Mouse (Mus musculus): ENCODE measurements at regions not wholly inside any gene's neighbourhood (a gene's known extent, or its start where the extent isn't known, plus 50 kb on each side); places are given as distances from the start of the nearest gene placed in this dataset.

DNA sequence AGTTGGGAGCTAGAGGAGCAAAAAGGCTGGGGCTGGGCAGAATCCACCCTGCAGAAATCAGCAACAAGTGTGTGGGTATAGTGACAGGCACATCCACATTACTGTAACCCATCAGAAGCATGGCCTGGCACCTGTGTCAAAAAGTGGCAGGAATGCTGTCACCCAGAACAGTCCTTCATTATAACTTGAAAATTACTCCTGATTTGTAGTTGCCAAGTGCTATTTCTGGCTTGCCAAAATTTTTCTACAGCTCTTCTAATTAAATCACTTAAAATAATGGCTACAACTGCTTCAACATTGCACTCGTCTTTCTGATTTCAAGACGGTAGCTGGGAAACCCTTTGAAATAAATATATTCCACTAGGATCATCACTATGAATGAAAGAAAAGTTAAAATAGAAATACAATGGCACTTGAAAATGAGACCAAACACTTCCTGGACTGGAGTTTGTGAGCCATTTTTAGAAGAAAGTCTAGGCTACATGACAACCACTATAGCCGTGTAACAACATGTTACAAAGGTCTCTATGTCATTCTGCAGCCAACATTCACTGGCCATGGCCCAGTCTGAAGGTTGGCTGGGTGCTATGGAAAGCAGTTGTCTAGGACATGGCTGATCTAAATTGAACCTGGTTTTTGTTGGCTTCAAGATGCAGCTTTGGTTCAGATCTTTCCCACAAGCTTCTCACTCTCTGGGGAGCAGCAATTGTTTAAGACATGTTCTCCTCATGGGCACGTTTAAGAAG lies 190.6 kb upstream of the Tapt1 start:
- no peak for DNase-seq (ENCODE audit: low spot score in 2 of 2)

DNA sequence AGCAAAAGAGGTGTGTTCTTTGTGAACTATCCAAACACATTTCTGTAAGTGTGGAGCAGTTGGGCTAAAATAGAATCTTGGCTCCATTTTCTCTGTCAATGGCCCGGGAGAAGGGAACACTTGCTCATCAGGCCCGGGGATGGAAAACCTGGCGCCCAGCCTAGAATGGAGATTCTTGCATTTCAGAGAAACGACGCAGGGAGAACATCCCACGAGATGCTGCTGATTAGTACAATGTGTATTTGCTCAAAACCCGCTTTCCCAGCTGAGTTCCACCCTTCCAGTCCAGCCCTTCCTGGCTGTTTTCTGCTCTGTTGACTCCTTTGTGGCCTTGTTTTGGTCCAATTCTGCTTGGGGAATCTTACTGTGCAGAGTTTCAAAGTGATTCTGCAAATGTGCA lies 188.0 kb upstream of the Tapt1 start:
- DNase-seq (ENCODE audit: low spot score in 2 of 2) = no peak

- DNase-seq (ENCODE audit: low spot score in 2 of 2) = no peak
Observed at GRCm38 (mm10) chr5:44403300-44403699, 176.9 kb upstream of the Tapt1 start.

GRCm38 (mm10) chr5:44400573-44401332 lies 174.3 kb upstream of the Tapt1 start:
- DNase-seq (ENCODE audit: low spot score in 2 of 2) = no peak

GRCm38 (mm10) chr5:44387237-44387810 lies 160.9 kb upstream of the Tapt1 start:
- no peak for DNase-seq (ENCODE audit: low spot score in 2 of 2)

GRCm38 (mm10) chr5:44386176-44386575 lies 159.8 kb upstream of the Tapt1 start:
- DNase-seq (ENCODE audit: low spot score in 2 of 2) = no peak

DNA sequence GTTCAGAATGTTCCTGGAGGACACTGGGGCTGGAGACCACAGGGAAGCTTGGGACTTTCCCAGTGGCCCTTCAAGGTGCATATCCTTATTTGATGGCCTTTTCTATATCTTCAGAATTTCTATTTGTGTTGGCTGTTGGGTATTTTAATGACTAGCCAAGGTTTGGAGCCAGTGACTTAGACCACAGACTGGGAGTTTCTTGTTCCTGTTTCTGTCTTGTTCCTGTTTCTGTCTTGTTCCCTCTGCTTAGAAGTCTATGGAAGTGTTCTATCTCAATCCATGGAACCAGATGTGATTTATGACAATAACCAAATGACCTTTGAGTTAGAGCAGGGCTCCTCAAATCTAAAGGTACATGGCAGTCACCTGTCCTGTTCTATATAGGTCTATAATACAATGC lies 156.6 kb upstream of the Tapt1 start:
- DNase-seq (ENCODE audit: low spot score in 2 of 2) = no peak

DNA sequence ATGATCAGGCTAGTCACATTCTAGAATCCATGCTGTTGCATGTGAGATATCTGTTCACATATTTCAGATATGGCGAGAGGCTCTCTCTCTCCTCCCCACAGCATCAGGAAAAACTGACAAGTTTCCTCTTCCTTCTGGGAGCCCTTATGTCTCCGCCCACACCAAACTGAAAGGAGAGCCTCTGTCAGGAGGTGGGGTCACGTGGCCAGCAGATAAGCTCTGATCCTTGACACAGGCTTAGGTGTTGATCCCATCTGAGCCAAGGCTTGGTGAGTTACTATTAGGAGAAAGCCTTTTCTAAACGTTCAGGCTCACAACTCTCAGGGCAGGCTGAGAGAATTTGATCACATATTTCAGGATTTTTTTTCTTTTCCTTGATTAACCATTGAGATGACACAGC lies 143.6 kb upstream of the Tapt1 start:
- no peak for DNase-seq (ENCODE audit: low spot score in 2 of 2)

- no peak for DNase-seq (ENCODE audit: low spot score in 2 of 2)
Observed at GRCm38 (mm10) chr5:44352324-44352723, 125.9 kb upstream of the Tapt1 start.

DNA sequence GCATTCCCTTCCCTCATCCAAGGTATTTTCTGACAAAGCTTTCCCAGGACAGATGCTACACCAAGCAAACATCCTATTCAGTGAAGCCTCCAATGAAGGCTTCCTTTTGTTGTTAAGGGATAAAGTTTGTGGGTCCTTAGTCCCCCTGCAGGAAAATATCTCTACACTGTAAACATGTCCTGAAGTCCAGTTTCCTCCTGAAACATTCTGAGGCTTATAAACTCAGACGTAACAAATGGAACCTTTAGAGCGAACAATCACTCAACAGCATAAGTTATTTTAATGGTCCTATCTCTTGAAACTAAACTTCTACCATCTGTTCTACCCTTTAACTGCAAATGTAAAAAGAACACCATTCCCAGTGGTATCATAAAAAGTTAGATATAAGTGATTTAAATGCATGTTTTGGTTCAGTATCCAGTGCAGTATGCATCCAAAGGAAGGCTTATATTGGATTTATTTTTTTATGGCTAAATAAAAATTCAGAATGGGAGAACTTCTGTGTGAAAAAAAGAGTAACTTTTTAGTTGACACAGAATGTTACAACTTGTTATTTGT lies 115.1 kb upstream of the Tapt1 start:
- DNase-seq (ENCODE audit: low spot score in 2 of 2) = no peak

GRCm38 (mm10) chr5:44338662-44339061 lies 112.2 kb upstream of the Tapt1 start:
- DNase-seq (ENCODE audit: low spot score in 2 of 2) = no peak

DNA sequence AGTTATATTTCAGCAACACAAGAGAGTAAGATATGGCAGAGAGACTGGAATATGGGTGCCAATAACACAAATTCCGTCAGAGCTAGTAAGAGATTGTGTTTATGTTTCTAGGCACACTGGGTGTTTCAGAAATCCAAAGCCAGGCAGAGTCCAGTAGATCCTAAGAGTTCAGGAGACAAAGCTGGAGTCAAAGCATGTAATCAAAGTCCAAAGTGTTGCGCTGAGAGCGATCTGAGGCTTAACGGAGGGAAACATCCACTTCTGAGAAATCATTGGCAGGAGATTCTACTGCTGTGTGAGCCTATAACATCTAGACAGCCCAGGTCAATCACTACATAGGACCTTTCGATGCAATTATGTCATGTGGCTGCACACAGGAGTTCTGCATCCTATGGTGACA lies 109.3 kb upstream of the Tapt1 start:
- DNase-seq (ENCODE audit: low spot score in 2 of 2) = no peak

DNA sequence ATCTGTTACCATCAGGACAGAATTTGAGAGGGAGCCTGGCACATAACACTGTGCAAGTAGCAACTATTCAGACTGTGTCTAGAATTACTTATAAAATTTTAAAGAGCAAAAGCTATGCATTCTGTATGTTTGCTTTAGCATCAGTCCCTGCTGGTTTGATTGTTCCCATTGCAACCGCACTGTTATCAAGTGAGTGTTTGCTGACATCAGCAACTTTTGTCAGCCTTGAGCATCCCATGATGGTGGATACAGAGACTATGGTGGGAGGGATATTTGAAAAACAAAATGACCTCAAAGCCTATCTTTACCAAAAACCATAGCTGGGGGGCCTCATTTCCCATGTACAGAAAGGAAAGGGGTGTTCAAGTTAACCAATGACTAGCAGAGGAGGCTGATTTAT lies 93.2 kb upstream of the Tapt1 start:
- DNase-seq (ENCODE audit: low spot score in 2 of 2) = no peak

GRCm38 (mm10) chr5:44306769-44307557 lies 80.5 kb upstream of the Tapt1 start:
- DNase-seq (ENCODE audit: low spot score in 2 of 2) = no peak

DNA sequence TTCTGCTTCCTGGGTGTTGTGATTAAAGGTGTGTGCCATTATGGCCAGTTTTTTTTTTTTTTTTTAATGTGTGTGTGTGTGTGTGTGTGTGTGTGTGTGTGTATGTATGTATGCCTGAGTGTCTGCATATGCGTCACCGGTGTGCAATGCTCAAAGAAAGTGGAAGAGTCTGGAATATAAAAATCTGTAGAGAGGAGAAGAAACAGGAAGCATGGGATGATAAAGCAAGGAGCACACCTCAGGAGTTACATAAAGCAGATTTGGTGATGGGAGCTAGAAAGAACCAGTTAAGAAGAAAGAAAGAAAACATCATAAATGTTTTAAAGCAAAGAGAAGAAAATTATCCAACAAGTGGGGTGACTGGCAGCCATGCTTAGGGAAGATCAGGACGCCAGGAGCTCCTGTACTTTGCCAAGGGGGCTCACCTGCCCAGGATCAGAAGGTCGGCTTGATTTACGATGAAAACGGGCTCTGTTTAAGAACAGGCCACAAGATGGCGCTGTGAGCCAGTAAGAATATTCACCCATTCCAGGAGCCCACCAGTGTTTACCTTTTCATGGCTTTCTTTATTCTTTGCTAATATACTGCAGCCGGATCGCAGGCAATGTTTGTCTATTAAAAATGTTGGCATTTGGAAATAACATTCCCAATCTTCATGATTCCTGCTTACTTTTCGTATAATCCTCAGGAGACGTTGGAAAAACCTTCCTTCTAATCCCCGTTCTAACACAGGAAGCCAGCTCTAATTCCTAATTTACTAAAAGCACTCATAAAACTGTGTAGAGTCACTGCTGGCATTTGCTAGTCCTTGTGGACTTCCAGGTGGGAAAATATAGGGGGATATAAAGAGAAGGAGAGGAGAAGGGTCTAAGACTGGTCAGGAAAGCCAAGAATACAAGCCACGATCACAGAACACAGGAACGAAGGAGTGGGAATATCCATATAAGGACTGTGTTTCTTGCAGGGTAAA lies 77.7 kb upstream of the Tapt1 start:
- DNase-seq (ENCODE audit: low spot score in 2 of 2) = peak; percentile 2 to 12

- DNase-seq (ENCODE audit: low spot score in 2 of 2) = peak; percentile 26 to 42
Observed at GRCm38 (mm10) chr5:44284384-44284783, 58.0 kb upstream of the Tapt1 start.
